Mouse (Mus musculus) spleen, postnatal 4 days (tissue): ENCODE measurements at regions not wholly inside any gene's neighbourhood (a gene's known extent, or its start where the extent isn't known, plus 50 kb on each side); places are given as distances from the start of the nearest gene placed in this dataset.
"Not testable (repeated sequence)": the region's sequence is repeated elsewhere in the genome, so short reads cannot be mapped to it uniquely, and the experiment has no call there.

ENCODE experiments used
- DNase-seq, 2 experiments: peaks; one replicate each; pipeline ENCODE4 v3.0.0; 2022; ENCODE audit warnings: low spot score in 2 of 2

DNA sequence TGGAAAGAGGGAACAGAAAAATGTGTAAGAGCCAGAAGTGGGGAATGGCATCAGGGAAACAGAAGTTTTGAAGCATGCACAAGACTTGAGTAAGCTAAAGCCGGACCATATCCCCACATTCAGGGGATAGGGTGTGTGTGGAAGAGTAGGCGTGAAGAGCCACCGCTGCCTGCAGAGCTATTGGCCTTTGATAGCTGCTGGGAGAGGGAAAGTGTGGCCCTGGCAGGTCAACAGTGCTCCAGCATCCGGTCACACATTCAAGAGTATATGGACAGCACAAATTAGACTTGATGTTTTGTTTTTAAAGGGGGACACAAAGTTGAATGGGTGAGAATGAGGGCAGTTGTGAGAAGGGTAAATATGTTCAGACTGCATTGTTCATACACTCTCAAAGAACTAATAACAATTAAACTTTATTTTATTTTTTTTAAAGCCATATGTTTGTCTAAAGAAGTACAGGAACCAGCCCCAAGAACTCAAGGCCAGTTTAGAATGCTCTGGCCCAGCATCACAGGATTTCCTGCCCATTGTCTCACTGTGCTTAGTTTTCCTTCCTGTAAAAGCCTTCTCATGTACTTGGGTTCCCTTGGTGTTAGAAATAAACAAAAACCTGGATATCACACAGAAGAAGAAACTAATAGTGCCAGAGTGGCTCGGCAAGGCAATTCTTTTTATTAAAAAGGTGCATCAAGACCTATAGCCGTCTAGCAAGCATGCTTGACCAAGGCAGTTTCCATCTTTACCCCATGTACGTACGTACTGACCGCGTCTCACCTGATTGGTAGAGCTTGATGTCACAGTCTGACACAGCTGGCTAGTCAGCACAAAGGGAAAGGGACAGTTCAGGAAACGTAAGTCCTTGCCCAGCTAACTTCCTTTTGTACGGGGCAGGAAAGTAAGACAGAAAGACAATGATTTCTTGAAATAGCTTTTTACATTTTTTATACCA lies 144.6 kb upstream of the Rbbp6 start:
- no peak for DNase-seq

DNA sequence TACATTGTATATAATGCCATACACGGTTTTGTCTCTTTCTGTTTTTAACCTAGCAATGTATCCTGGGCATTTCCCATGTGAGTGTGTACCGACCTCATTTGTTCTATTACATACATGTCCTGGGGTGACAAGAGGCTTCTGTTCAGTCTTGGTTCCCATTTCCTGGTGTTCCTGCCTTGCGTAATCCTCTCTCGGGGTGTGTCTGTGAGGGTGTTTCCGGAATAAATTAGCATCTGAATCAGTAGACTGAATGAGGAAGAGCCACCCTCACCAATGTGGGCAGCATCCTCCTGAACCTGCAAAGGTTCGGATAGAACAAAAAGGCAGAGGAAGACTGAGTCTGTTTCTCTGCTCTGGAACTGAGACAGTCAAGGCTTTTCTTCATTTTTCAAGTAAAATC lies 142.1 kb upstream of the Rbbp6 start:
- DNase-seq: no peak

DNA sequence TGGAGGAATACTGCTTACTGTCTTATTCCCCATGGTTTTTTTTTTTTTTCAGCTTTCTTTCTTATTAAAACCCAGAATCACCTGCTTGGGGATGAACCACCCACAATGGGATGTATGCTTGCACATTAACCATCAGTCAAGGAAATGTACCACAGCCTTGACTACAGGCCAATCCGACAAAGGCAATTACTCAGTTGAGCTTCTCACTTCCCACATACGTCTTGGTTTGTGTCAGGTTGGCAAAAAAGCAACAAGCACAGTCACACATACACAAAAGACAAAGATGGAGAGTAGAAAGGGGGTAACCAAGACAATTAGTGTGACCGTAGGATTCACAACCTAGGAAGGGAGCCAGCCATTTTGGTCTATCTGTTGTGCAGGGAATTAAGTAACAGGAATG lies 126.4 kb upstream of the Rbbp6 start:
- DNase-seq: no peak

DNA sequence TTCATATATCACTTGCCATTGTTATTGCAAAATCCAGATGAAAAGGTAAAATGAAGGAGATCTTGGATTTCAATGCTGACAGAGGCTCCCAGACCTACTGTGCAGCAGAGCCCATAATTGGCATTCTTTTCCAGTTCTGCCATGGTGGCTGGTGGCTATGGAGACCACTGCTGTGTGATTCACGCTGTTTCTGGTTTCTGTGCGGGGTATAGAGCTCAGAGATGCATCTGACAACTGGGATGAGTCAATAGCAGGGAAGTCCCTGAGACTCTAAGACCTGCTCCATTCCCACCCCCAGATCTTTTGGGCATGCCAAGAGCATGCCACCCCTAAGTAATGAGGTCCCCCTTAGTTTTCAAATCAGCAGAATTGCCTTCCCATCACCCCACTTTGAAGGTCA lies 120.7 kb upstream of the Rbbp6 start:
- no peak for DNase-seq

DNA sequence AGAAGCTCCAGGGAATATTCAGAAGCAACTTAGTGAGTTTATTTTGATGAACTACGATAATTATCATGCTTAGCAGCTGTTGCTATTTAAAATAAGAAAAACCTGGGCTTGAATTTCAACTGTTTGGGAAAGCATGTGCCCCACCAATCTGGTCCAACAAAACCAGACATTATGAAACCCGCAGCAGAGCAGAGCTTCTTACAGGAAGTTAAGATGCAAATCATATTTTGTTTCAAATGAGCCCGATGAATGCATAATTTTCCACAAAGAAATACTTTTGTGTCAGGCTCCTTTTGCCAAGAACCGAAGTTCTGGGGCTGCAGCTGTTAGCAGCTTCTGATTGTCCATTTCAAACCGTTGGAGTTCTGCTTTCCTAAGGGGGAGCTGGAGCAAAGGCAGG lies 118.1 kb upstream of the Rbbp6 start:
- DNase-seq: no peak

DNA sequence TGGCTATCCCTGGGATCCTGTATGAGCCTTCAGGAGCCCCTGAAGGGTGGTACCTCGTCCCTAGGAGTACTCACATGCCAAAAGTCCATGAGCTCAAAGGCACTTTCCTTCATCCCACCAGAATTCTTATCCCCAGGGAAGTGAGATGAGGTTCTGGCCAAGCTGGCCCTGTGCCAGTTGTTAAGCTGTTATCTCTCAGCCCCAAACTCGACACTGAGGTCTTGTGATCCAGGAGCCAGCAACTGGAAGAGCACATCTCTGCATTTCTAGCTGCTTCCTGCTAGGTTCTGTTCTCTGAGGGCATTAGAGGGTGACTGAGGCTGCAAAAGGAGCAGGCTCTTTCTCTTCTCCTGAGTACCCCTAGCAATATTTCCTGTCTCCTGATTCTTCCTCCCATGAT lies 92.1 kb upstream of the Rbbp6 start:
- DNase-seq: no peak

DNA sequence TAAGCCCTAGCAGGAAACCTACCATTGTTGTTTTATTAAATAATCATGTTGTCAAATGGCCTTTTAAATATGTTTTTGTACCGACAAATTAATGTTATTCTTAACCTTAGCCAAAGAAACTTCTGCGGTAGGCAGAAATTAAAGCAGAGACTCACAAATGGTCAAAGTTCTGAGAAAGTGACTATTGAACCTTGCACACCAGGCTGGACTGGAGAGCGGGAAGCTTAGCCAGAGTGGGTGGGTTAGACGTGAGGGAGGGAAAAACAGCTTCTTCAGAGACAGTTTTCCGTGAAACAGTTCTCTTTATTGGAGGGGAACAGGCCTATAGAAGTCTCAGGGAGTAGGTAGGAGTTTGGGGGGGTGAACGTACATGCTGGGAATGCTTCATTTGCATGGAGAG lies 89.2 kb upstream of the Rbbp6 start:
- no peak for DNase-seq

DNA sequence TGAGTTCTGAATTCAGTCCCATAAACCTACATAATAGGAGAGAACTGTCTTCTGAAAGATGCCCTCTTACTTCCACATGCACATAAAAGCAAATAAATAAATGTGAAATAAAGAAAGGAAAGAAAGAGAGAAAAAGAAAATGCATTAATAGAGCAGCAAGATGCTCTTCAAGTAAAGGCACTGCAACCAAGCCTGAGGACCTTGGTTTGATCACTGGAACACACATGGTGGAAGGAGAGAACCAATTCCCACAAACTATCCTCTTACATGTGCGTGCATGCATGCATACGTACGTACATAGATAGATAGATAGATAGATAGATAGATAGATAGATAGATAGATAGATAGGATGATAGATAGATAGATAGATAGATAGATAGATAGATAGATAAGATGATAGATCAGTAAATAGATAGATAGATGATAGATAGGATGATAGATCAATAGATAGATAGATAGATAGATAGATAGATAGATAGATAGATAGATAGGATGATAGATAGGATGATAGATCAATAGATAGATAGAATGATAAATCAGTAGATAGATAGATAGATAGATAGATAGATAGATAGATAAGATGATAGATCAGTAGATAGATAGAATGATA lies 83.5 kb upstream of the Rbbp6 start:
- not testable (repeated sequence) for DNase-seq

DNA sequence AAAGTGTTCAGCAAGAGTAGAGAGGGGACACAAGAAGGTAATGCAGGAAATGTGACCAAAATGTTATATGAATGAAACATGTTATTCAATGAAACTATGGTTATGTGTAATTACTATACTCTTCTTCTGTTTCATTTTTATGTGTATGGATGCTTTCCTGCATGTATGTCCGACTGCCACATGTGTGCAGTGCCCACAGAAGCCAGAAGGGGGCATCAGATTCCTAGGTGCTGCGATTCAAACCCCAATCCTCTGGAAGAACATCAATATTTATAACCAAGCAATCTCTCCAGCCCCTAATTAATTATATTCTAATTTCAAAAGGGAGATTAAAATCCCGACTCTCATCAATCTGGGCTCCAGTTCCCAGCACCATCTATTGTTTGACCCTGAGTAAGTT lies 78.7 kb upstream of the Rbbp6 start:
- peak in 1 of 2 experiments; percentile 9 for DNase-seq

DNA sequence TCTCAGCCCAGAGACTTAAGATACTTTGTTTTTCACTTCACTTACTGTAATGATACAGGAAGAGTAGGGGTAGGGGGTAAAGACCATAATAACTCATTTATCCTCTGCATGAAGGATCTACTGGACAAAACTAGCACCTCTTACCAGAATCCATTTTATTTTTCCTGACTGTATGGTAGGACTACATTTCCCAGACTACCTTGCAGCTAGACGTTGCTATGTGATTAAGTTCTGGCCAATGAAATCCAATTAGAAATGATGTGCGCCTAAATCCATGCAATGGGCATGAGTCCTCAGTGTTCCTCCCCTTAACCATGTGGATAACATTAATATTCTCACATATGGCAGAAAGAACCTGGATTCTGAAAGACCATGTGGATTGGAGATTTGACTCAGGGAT lies 68.3 kb upstream of the Rbbp6 start:
- no peak for DNase-seq

DNA sequence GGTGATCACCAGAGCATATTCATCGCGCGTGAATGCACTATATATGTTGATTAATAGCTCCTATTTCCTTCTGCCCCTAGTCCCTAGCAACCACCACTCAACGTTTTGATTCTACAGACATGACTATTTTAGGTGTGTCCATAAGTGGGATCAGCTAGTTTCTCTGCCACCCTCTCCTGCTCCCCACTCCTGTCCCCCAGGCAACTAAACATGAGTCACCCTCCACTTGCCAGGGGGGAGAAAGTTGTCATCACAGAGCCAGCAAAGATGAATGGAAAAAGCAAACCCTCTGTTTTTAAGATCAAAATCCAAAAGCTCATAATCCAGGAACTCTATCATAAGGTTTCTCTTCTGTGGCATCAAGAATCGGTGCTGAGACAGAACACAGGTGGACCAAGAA lies 59.4 kb upstream of the Rbbp6 start:
- DNase-seq: peak in 1 of 2 experiments; percentile 6

DNA sequence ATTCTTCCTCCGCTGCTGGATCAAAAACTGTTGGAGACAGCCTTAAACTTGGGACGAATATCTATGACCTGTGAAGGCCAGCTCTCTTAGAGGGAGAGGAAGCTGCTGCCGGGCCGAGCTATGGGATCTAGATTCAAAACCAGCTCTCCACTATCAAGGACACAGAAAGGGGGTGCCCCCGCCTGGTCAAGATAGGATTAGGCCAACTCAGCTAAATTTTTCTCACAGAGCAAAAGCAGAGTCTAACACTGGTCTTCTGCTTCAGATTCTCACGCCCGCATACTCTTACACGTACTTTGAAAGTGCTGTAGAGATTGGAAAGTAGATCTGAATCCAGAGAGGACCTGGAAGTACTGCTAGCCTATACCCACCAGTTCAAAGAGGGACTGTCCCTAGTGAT lies 56.2 kb upstream of the Rbbp6 start:
- peak in 1 of 2 experiments; percentile 49 for DNase-seq
